Mouse (Mus musculus) CH12.LX (cell line): ENCODE measurements around the gene Prkca. TPM values are rescaled to one million over a fixed set of nuclear protein-coding genes. Genes with fewer than 3 reads are reported as not detected.

Source experiments
- DNase-seq: peaks from one replicate; pipeline ENCODE4 v3.0.0-alpha.2; 2013; ENCODE audit errors: extremely low read depth
- H3K27ac ChIP-seq: 2 replicates; pipeline ENCODE4 v1.5.1; 2012; ENCODE audit warnings: low read depth, mild to moderate bottlenecking, control low read depth, moderate library complexity; ENCODE audit not compliant: insufficient read depth
- H3K27me3 ChIP-seq: replicated peaks from 2 replicates; pipeline ENCODE3; 2012; ENCODE audit warnings: inconsistent platforms
- H3K36me3 ChIP-seq, 2 experiments: replicated peaks in 1 of 2; 2 replicates each; pipeline versions ENCODE3 to v1.6.1; 2012; ENCODE audit warnings: inconsistent platforms in 1 of 2, low read length in 1 of 2, mild to moderate bottlenecking in 1 of 2, mixed read lengths in 1 of 2, moderate library complexity in 1 of 2; ENCODE audit not compliant: control insufficient read depth in 1 of 2, insufficient read depth in 1 of 2
- H3K4me1 ChIP-seq, 2 experiments: 2 replicates each; pipeline ENCODE4 v1.6.1; 2012; ENCODE audit warnings: inconsistent platforms in 1 of 2, moderate library complexity in 1 of 2; ENCODE audit not compliant: insufficient read depth in 2 of 2, control insufficient read depth in 1 of 2
- H3K4me2 ChIP-seq: 2 replicates; pipeline ENCODE4 v1.6.1; 2012; ENCODE audit warnings: low read depth, mild to moderate bottlenecking, control low read depth; ENCODE audit not compliant: poor library complexity, insufficient read depth, severe bottlenecking
- H3K4me3 ChIP-seq, 3 experiments: fragments of 150-350 bp in 1 of 3; sonication (generic) in 1 of 3; replicated peaks in 1 of 3; 2 replicates each; pipeline versions ENCODE3 to v1.5.1; 2011 to 2012; ENCODE audit warnings: low read depth in 2 of 3, low read length in 2 of 3, mild to moderate bottlenecking in 2 of 3, moderate library complexity in 2 of 3, control low read depth in 1 of 3, improper control_type of control experiment in 1 of 3, inconsistent platforms in 1 of 3, mixed read lengths in 1 of 3; ENCODE audit not compliant: poor library complexity in 1 of 3
- H3K79me2 ChIP-seq: replicated peaks from 2 replicates; pipeline ENCODE4 v1.6.1; 2012; ENCODE audit warnings: mild to moderate bottlenecking, moderate library complexity; ENCODE audit not compliant: control insufficient read depth, poor library complexity, insufficient read depth, severe bottlenecking; ENCODE audit errors: extremely low read depth
- H3K9ac ChIP-seq: 2 replicates; pipeline ENCODE4 v1.6.1; 2012; ENCODE audit warnings: low read depth, mild to moderate bottlenecking, control low read depth, moderate library complexity; ENCODE audit not compliant: insufficient read depth
- H3K9me3 ChIP-seq: replicated peaks from 2 replicates; pipeline ENCODE3; 2012; ENCODE audit warnings: low read length, inconsistent platforms, mixed read lengths
- BHLHE40 ChIP-seq: IDR thresholded peaks from 2 replicates; pipeline ENCODE4 v1.6.1; 2011; ENCODE audit warnings: mild to moderate bottlenecking, low read depth, low read length, improper control_type of control experiment
- CTCF ChIP-seq, 2 experiments: IDR thresholded peaks in 1 of 2; conservative IDR thresholded peaks in 1 of 2; 2 replicates each; pipeline ENCODE4 v1.5.1; 2011 to 2012; ENCODE audit warnings: low read depth in 2 of 2, low read length in 2 of 2, improper control_type of control experiment in 1 of 2, inconsistent platforms in 1 of 2, mild to moderate bottlenecking in 1 of 2, moderate library complexity in 1 of 2
- E2F4 ChIP-seq: IDR thresholded peaks from 2 replicates; pipeline ENCODE4 v1.6.1; 2011; ENCODE audit warnings: low read depth, low read length, improper control_type of control experiment; ENCODE audit not compliant: insufficient replicate concordance
- ELF1 ChIP-seq: IDR thresholded peaks from 2 replicates; pipeline ENCODE4 v1.6.1; 2014; ENCODE audit warnings: low read depth, mild to moderate bottlenecking, inconsistent platforms, low read length, improper control_type of control experiment
- ETS1 ChIP-seq: conservative IDR thresholded peaks from 2 replicates; pipeline ENCODE4 v1.6.1; 2012; ENCODE audit warnings: low read depth, mild to moderate bottlenecking, inconsistent platforms, low read length, improper control_type of control experiment, moderate library complexity
- HCFC1 ChIP-seq: IDR thresholded peaks from 2 replicates; pipeline ENCODE4 v1.6.1; 2012; ENCODE audit warnings: low read depth, mild to moderate bottlenecking, inconsistent platforms, low read length, improper control_type of control experiment
- IRF4 ChIP-seq: IDR thresholded peaks from 2 replicates; pipeline ENCODE4 v1.6.1; 2014; ENCODE audit warnings: low read depth, mild to moderate bottlenecking, inconsistent platforms, low read length, improper control_type of control experiment
- JUN ChIP-seq: IDR thresholded peaks from 2 replicates; pipeline ENCODE4 v1.6.1; 2011; ENCODE audit warnings: low read depth, mild to moderate bottlenecking, low read length, improper control_type of control experiment, moderate library complexity; ENCODE audit not compliant: insufficient read depth
- JUND ChIP-seq: conservative IDR thresholded peaks from 2 replicates; pipeline ENCODE4 v1.6.1; 2011; ENCODE audit warnings: low read depth, low read length, improper control_type of control experiment
- MAX ChIP-seq: IDR thresholded peaks from 2 replicates; pipeline ENCODE4 v1.6.1; 2011; ENCODE audit warnings: low read length, improper control_type of control experiment
- MAZ ChIP-seq: IDR thresholded peaks from 2 replicates; pipeline ENCODE4 v1.6.1; 2012; ENCODE audit warnings: low read depth, mild to moderate bottlenecking, inconsistent platforms, low read length, improper control_type of control experiment, moderate library complexity
- MEF2A ChIP-seq: IDR thresholded peaks from 2 replicates; pipeline ENCODE4 v1.6.1; 2014; ENCODE audit warnings: low read depth, mild to moderate bottlenecking, inconsistent platforms, low read length, improper control_type of control experiment, borderline replicate concordance
- NELFE ChIP-seq: IDR thresholded peaks from 2 replicates; pipeline ENCODE4 v1.6.1; 2011; ENCODE audit warnings: low read depth, low read length, improper control_type of control experiment
- NRF1 ChIP-seq: IDR thresholded peaks from 2 replicates; pipeline ENCODE4 v1.6.1; 2014; ENCODE audit warnings: low read depth, mild to moderate bottlenecking, inconsistent platforms, low read length, improper control_type of control experiment, moderate library complexity
- POLR2AphosphoS2 ChIP-seq: IDR thresholded peaks from 2 replicates; pipeline ENCODE4 v1.6.1; 2011; ENCODE audit warnings: low read depth, low read length, improper control_type of control experiment
- RAD21 ChIP-seq: IDR thresholded peaks from 2 replicates; pipeline ENCODE4 v1.6.1; 2011; ENCODE audit warnings: low read depth, mild to moderate bottlenecking, low read length, improper control_type of control experiment, moderate library complexity
- SIN3A ChIP-seq: IDR thresholded peaks from 2 replicates; pipeline ENCODE4 v1.6.1; 2012; ENCODE audit warnings: low read length, improper control_type of control experiment, inconsistent platforms
- TCF12 ChIP-seq: IDR thresholded peaks from 2 replicates; pipeline ENCODE4 v1.6.1; 2014; ENCODE audit warnings: low read depth, mild to moderate bottlenecking, inconsistent platforms, low read length, improper control_type of control experiment
- UBTF ChIP-seq: IDR thresholded peaks from 2 replicates; pipeline ENCODE4 v1.6.1; 2012; ENCODE audit warnings: low read depth, mild to moderate bottlenecking, inconsistent platforms, low read length, improper control_type of control experiment, moderate library complexity
- USF2 ChIP-seq: conservative IDR thresholded peaks from 2 replicates; pipeline ENCODE4 v1.6.1; 2011; ENCODE audit warnings: low read depth, low read length, improper control_type of control experiment
- ZC3H11A ChIP-seq: IDR thresholded peaks from 2 replicates; pipeline ENCODE4 v1.6.1; 2012; ENCODE audit warnings: low read depth, mild to moderate bottlenecking, inconsistent platforms, low read length, improper control_type of control experiment
- ZKSCAN1 ChIP-seq: IDR thresholded peaks from 2 replicates; pipeline ENCODE4 v1.6.1; 2012; ENCODE audit warnings: low read depth, inconsistent platforms, low read length, improper control_type of control experiment, borderline replicate concordance
- ZMIZ1 ChIP-seq: IDR thresholded peaks from 2 replicates; pipeline ENCODE4 v1.6.1; 2012; ENCODE audit warnings: low read depth, mild to moderate bottlenecking, inconsistent platforms, low read length, improper control_type of control experiment
- ZNF384 ChIP-seq: IDR thresholded peaks from 2 replicates; pipeline ENCODE4 v1.6.1; 2012; ENCODE audit warnings: low read depth, low read length, improper control_type of control experiment, inconsistent platforms
- dilution Hi-C: fragments of 300-500 bp; cut with MboI; formaldehyde crosslinking; loops from 2 replicates; pipeline ENCODE4 v1.14.3; 2020; ENCODE audit warnings: low sequenced_read_pairs; ENCODE audit not compliant: extremely low pct_unique_long_range_greater_than_20kb, extremely low pct_ligation_motif_present
- in situ Hi-C: fragments of 300-500 bp; cut with MboI; formaldehyde crosslinking; loops from 3 replicates; pipeline ENCODE4 v1.14.3; 2019; ENCODE audit warnings: low sequenced_read_pairs, low pct_ligation_motif_present, low pct_unique_long_range_greater_than_20kb, mixed read lengths
- polyA plus RNA-seq: library from polyadenylated mRNA; unstranded; fragments of >175 nt; gene quantifications from 2 replicates; pipeline ENCODE4 v1.2.1, GENCODE M21; 2012; ENCODE audit warnings: low read depth; ENCODE audit not compliant: insufficient read length
- total RNA-seq, 2 experiments: library from RNA; depleted of rRNA; stranded (reverse); fragments of 300-350 nt in 1 of 2; fragments of >200 nt in 1 of 2; gene quantifications; 2 replicates each; pipeline ENCODE4 v1.2.3; 2012 to 2014

Prkca gene
- total and polyA plus RNA-seq, 3 experiments = 40.0 to 107 (median 43.7) TPM

- H3K36me3 ChIP-seq = peaks cover 0 to 70% of the 10 kb centered on the region in 2 experiments
- TF ChIP-seq RAD21 = no peak
- TF ChIP-seq NRF1 = no peak
- no peak for TF ChIP-seq SIN3A
- TF ChIP-seq JUN = no peak
- TF ChIP-seq TCF12 = no peak
- TF ChIP-seq ZKSCAN1 = no peak
- TF ChIP-seq BHLHE40 = no peak
- no peak for TF ChIP-seq MEF2A
- no peak for TF ChIP-seq ZC3H11A
- no peak for TF ChIP-seq ZNF384
- no peak for TF ChIP-seq ETS1
- TF ChIP-seq E2F4 = no peak
- no peak for TF ChIP-seq NELFE
- TF ChIP-seq HCFC1 = no peak
- no peak for TF ChIP-seq MAZ
- no peak for TF ChIP-seq POLR2AphosphoS2
- no peak for TF ChIP-seq USF2
- TF ChIP-seq UBTF = no peak
- no peak for TF ChIP-seq CTCF (conservative IDR thresholded peaks at IDR 0.05 in 1 of 2, IDR thresholded peaks at IDR 0.05 in 1 of 2; ENCODE audit: low read depth in 2 of 2, low read length in 2 of 2)
- peaks cover 11% of the 10 kb centered on the region; the same call in 1 of the 2 replicates for H3K79me2 ChIP-seq
- no peak overlapping the region for H3K4me3 ChIP-seq
- no peak overlapping the region for H3K9ac ChIP-seq
- in situ Hi-C loops (no loop called here), dilution Hi-C loops (no loop called here)
- H3K27ac ChIP-seq = no peak overlapping the region
- no peak for DNase-seq
- H3K4me1 ChIP-seq = peaks cover 12 to 91% of the 10 kb centered on the region in 2 experiments
- H3K9me3 ChIP-seq = no peaks in the 10 kb centered on the region
- no peak overlapping the region for H3K4me2 ChIP-seq
- H3K27me3 ChIP-seq = no peaks in the 10 kb centered on the region
Measured at GRCm38 (mm10) chr11:108229176-108229946, 114.4 kb downstream of the Prkca start.

- peaks cover 0 to 62% of the 10 kb centered on the region in 2 experiments for H3K36me3 ChIP-seq
- DNase-seq = no peak
Measured at GRCm38 (mm10) chr11:108228497-108228896, 115.2 kb downstream of the Prkca start.

More at GRCm38 (mm10) chr11:108228497-108228896, 115.2 kb downstream of the Prkca start:
- in situ Hi-C loops (no loop called here), dilution Hi-C loops (no loop called here)
- Histone ChIP-seq H3K4me1 (peaks cover 12 to 91% of the 10 kb centered on the region in 2 experiments), H3K27ac (no peak overlapping the region), H3K79me2 (peaks cover 11% of the 10 kb centered on the region; the same call in 1 of the 2 replicates), H3K4me2 (no peak overlapping the region), H3K4me3 (no peak overlapping the region), H3K27me3 (no peaks in the 10 kb centered on the region), H3K9me3 (no peaks in the 10 kb centered on the region), H3K9ac (no peak overlapping the region)
- no peak for TF ChIP-seq IRF4
- TF ChIP-seq NELFE = no peak
- no peak for TF ChIP-seq ZNF384
- TF ChIP-seq POLR2AphosphoS2 = no peak
- no peak for TF ChIP-seq ZMIZ1
- TF ChIP-seq TCF12 = no peak
- no peak for TF ChIP-seq CTCF (conservative IDR thresholded peaks at IDR 0.05 in 1 of 2, IDR thresholded peaks at IDR 0.05 in 1 of 2; ENCODE audit: low read depth in 2 of 2, low read length in 2 of 2)
- TF ChIP-seq JUND = no peak
- TF ChIP-seq ELF1 = no peak
- no peak for TF ChIP-seq RAD21
- no peak for TF ChIP-seq MEF2A
- TF ChIP-seq MAX = no peak
- no peak for TF ChIP-seq UBTF
